Mouse (Mus musculus): ENCODE data around the gene Col15a1. TPM values are rescaled to one million over a fixed set of nuclear protein-coding genes. Genes with fewer than 3 reads are reported as not detected.

Col15a1 gene
- total RNA-seq (2021), result 10 to 100 TPM; 13.9 to 15.1 TPM
- long read RNA-seq, experiment 1, partial matches to known transcripts, result 0 of 1 reads
- long read RNA-seq, experiment 1, other reads (novel, unspliced or antisense), result 1 of 1 reads
- long read RNA-seq, experiment 2, partial matches to known transcripts, result 1 of 1 reads
- long read RNA-seq, experiment 2, other reads (novel, unspliced or antisense), result 0 of 1 reads

DNA sequence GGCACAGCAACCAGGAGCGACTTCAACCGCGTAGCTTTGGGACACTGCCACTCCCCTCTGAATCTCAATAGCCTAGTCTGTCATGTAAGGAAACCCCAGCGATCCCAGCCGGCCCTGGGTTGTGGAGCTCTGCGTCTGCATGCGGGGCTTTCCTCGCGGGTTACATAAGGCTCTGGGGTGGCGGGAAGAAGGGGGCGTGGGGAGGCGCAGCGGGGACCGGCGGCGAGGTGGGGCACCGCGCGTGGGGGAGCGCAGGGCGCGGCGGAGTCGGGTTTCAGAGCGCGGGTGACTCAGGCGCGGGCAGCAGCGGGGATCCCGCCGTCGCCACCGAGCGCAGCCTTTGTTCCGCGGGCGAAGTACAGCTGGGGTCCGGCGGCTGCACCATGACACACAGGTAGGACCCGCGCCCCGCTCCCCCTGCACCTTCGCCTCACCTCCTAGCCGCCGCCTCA lies at the start of gene Col15a1:
Col15a1 (plus strand) TSS at position 193 of the 452 bp plus-strand sequence.
- DNase-seq (ENCODE audit: low spot score in 2 of 2), result no peak

GRCm38 (mm10) chr4:47161103-47161755 lies 46.7 kb upstream of the Col15a1 start:
- no peak for DNase-seq (ENCODE audit: low spot score in 2 of 2)

- no peak for DNase-seq (ENCODE audit: low spot score in 2 of 2)
Measured at GRCm38 (mm10) chr4:47161756-47162587, 46.0 kb upstream of the Col15a1 start.

DNA sequence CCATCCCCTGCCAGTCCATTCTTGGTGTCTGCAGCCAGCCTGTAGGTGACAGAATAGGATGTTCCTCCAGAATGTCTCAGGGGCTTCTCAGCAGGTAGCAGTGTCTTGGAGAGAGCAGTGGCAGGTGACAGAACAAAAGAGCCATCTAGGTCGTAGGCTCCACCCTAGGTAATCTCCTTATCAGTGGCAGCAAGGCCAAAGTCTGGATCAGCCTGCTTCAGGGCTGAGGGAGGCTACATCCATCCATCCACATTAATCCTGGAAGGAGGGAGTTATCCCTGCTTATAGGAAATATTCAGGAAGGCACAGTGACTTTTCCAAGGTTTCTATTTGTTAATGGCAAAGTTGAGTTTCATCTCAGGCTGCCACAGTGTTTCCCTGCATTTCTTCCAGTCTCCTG lies 35.6 kb upstream of the Col15a1 start:
- DNase-seq (ENCODE audit: low spot score in 2 of 2), result no peak

- no peak for DNase-seq (ENCODE audit: low spot score in 2 of 2)
Measured at GRCm38 (mm10) chr4:47177101-47177500, 30.9 kb upstream of the Col15a1 start.

DNA sequence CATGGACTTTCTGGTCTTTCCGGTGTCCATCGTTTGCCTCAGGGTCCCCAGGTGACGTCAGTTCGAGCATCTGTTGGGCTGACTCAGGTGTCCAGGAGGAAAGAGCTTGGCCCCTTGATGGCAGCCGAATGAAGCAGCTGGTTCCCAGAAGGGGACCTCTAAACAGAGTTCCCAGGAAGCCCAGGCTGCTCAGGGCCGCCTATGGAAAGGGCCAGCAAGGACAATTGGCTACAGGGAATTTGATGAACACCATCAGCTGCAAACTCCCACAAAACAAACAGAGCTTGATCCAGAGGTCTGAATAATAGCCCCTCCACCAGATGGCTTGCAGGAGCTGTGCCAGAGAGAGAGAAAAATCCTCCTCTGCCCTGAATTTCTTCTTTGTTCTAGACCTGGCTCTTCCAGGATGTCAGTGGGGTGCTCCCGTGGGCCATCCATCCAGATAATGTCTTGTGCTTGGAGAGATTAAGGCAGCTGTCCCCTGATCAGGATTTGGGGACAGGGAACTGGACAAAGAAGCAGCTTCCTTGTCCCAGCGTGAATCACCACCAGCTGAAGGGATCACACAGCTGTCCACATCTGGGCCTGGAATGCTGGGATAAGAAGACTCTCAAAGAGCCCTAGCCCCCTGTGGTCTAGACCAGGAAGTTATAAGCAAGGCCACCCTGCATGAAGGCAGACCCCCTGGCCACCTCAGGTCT lies 29.6 kb upstream of the Col15a1 start:
- no peak for DNase-seq (ENCODE audit: low spot score in 2 of 2)

- DNase-seq (ENCODE audit: low spot score in 2 of 2), result no peak
Measured at GRCm38 (mm10) chr4:47179535-47179934, 28.4 kb upstream of the Col15a1 start.

DNA sequence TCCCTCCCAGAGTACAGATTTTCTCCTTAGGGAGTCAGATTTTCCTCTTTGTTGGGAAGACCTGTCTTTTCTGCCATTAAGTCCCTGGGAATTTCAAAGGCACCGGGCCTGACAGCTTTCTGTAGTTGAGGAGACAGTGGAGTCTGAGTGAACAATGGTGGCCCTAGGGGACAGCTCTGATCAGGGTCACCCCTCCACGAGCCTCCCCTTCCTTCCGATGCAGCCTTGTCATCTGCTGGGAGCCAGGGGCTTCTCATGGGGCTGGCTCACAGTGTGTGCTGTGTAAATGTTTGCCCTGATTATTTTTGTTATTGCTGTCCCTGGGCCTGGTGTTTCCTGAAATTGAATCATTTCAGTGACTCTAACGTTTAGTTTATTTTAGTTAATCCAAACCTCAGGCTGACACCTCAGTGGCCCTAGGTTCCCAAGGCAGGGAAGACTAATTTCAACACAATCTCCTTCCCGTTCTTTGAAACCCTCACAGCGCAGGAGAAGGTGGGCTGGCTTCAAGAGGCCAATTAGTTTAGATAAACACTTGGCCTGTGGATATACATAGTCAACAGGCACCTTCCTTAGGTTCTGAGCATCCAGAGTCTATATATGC lies 23.8 kb upstream of the Col15a1 start:
- no peak for DNase-seq (ENCODE audit: low spot score in 2 of 2)

- no peak for DNase-seq (ENCODE audit: low spot score in 2 of 2)
Measured at GRCm38 (mm10) chr4:47186514-47186913, 21.4 kb upstream of the Col15a1 start.

- no peak for DNase-seq (ENCODE audit: low spot score in 2 of 2)
Measured at GRCm38 (mm10) chr4:47196173-47196572, 11.8 kb upstream of the Col15a1 start.

DNA sequence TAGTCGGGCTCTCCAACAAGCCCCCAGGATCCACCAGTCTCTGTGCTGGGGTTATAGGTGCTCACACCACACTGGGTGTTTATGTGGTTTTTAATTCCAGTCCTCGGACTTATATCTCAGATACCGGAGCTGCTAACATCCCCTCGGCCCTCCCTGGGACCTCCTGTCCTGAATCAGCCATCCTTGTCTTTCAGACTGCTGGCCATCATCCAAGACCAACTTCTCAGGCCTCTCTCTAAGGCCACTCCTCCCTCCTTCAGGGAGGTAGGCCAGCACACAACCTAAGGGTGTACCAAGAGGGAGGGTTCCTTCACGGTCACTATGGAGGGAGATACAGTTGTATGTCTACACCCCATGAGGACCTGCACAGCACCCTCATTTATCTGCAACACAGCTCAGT lies 4.3 kb upstream of the Col15a1 start:
- no peak for DNase-seq (ENCODE audit: low spot score in 2 of 2)

- no peak for DNase-seq (ENCODE audit: low spot score in 2 of 2)
Measured at GRCm38 (mm10) chr4:47205846-47206245, 2.1 kb upstream of the Col15a1 start.

DNA sequence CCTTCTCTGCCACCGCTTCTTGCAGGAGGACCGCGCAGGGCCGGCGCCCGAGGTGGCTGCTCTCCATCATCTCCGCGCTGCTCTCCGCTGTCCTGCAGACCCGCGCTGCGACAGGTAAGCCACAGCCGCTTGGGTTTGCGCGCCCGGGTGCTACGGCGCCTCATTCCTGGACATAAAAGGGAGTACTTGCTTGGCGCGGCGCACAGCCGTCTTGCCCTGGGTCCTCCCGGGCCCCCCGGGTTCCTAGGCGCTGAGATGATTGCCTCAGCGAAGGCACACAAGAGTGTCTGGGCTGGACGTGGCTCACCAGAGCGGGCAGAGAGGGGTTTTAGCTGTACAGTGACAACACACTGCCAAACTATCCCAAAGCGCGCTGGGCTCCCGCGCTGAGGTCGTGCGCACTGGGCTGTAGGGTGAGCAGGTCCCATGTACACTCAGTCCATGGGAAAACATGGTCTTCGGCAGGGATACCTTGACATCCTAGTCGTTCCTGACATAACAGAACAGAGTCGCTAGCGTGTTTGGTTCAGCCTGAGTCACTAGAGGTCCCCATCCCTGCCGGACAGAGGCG lies 545 bp downstream of the Col15a1 start:
- no peak for DNase-seq (ENCODE audit: low spot score in 2 of 2)

GRCm38 (mm10) chr4:47209466-47209865 lies 1.5 kb downstream of the Col15a1 start:
- DNase-seq (ENCODE audit: low spot score in 2 of 2), result no peak

DNA sequence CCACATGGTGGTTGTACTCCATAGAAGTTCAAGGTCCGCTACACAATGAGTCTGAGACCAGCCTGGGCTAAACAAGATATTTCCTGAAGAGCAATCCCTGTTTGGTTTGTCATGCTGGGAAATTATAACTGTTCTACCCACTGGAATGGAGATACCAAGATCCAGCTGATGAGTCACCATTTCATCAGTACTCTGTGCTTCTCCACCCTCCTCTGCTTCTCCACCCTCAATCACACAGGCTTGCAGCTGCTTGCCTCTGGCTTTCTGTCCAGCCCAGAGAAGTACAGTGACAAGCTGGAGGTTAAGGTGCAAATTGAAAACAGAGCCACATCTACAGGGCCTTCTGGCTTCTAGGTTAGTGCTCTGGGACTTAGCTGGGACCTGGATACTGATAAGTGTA lies 10.9 kb downstream of the Col15a1 start:
- no peak for DNase-seq (ENCODE audit: low spot score in 2 of 2)

DNA sequence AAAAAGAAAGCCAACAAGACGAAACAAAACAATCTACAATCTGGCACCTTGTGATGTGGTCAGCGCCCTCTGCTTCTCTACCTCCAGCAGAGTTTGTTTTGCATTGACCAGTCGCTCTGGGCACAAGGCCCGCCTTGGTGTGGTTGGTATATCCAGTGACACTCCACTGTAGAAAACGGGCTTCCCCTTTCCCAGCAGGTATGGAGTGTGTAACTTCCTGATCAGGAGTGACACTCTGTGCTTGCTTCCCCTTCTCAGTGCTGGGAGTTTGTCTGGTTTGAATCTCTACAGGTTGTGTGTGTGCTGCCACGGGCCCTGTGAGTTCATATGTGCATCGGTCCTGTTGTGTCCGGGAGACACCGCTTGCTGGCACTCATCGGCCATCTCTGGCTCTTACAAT lies 11.4 kb downstream of the Col15a1 start:
- DNase-seq (ENCODE audit: low spot score in 2 of 2), result no peak

DNA sequence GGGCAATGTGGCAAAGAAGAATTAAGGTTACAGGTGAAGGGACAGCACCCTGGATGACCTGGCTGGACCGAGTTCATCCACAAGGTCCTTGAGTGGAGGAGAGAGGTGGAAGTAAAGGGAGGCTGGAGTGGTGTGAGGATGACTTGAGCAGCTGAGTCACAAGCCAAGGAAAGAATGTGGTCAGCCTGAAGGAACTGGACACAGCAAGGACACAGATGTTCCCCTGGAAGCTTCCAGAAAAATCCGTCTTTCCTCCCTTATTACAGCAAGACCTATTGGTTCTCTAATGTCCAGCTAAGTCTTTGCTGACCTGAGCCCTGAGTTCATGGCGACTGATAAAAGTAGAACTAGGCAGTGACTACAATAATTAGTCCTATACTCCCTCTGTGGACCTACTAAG lies 12.6 kb downstream of the Col15a1 start:
- DNase-seq (ENCODE audit: low spot score in 2 of 2), result no peak

GRCm38 (mm10) chr4:47222146-47222545 lies 14.2 kb downstream of the Col15a1 start:
- no peak for DNase-seq (ENCODE audit: low spot score in 2 of 2)

GRCm38 (mm10) chr4:47225920-47226319 lies 18.0 kb downstream of the Col15a1 start:
- no peak for DNase-seq (ENCODE audit: low spot score in 2 of 2)

DNA sequence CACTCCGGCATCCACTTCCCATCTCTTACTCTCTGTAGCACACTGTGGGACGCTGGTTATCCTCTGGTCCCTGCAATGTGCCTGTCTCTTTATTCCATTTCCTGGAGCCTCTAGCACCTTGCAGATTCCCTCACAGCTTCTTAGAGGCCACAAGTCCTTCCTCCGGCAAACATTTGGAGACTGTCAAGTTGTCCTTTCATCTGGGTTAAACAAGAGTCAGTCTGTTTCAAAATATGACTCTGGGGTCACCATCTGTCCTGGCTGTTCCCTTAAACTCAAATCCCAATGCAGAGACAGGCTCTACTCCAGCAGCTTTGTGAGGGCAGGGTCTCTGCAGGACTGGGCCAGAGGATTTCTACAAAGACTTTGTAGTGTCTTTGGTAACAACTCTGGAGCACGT lies 19.1 kb downstream of the Col15a1 start:
- DNase-seq (ENCODE audit: low spot score in 2 of 2), result no peak

GRCm38 (mm10) chr4:47227756-47228155 lies 19.8 kb downstream of the Col15a1 start:
- peak; percentile 77 to 90 for DNase-seq (ENCODE audit: low spot score in 2 of 2)
